Mouse (Mus musculus) intestine, postnatal 0 days (tissue): ENCODE measurements around the gene Olfr95. TPM values are rescaled to one million over a fixed set of nuclear protein-coding genes. Genes with fewer than 3 reads are reported as not detected.

Source experiments
- ATAC-seq: fragments of 200-750 bp; cut with Nextera tagmentation; 2 replicates; pipeline ENCODE4 v1.8.0; 2017; ENCODE audit warnings: mild to moderate bottlenecking, moderate TSS enrichment, moderate library complexity
- H3K27ac ChIP-seq: fragments of 300-500 bp; sonication (generic); 2 replicates; pipeline ENCODE4 v1.5.1; 2014; ENCODE audit warnings: mild to moderate bottlenecking, low read depth, low read length, moderate library complexity
- H3K27me3 ChIP-seq: fragments of 300-500 bp; sonication (generic); replicated peaks from 2 replicates; pipeline ENCODE4 v1.6.1; 2014; ENCODE audit warnings: low read length, mixed read lengths; ENCODE audit not compliant: control insufficient read depth, insufficient read depth
- H3K36me3 ChIP-seq: fragments of 300-500 bp; sonication (generic); 2 replicates; pipeline ENCODE4 v1.6.1; 2014; ENCODE audit warnings: mild to moderate bottlenecking, moderate library complexity; ENCODE audit not compliant: control insufficient read depth, insufficient read depth
- H3K4me1 ChIP-seq: fragments of 300-500 bp; sonication (generic); replicated peaks from 2 replicates; pipeline ENCODE4 v1.6.1; 2014; ENCODE audit warnings: antibody characterized with exemption, low read length, mixed read lengths; ENCODE audit not compliant: control insufficient read depth, insufficient read depth
- H3K4me2 ChIP-seq: fragments of 300-500 bp; sonication (generic); replicated peaks from 2 replicates; pipeline ENCODE4 v1.6.1; 2014; ENCODE audit warnings: low read depth, mild to moderate bottlenecking, moderate library complexity
- H3K4me3 ChIP-seq: fragments of 300-500 bp; sonication (generic); 2 replicates; pipeline ENCODE4 v1.5.1; 2014; ENCODE audit warnings: low read depth, low read length
- H3K9ac ChIP-seq: fragments of 300-500 bp; sonication (generic); 2 replicates; pipeline ENCODE4 v1.6.1; 2014; ENCODE audit warnings: mild to moderate bottlenecking, low read depth, low read length
- H3K9me3 ChIP-seq: fragments of 300-500 bp; sonication (generic); 2 replicates; pipeline ENCODE4 v1.6.1; 2016; ENCODE audit warnings: mixed run types; ENCODE audit not compliant: control insufficient read depth
- CTCF ChIP-seq: sonication (generic); IDR thresholded peaks from 2 replicates; pipeline ENCODE4 v1.5.1; 2016; ENCODE audit warnings: low read depth, mild to moderate bottlenecking, control low read depth, antibody characterized with exemption, moderate library complexity
- WGBS: fragments of 180-500 bp; shearing (Covaris S2); extraction: QIAGEN DNeasy Blood & Tissue Kit; methylation state at CpG from one replicate; pipeline ENCODE4 v1.1.7; 2014; 5-methylcytosine and 5-hydroxymethylcytosine counted together
- polyA plus RNA-seq: library from polyadenylated mRNA; unstranded; fragments of >200 nt; fragmentation: Nextera tagmentation; extraction: Ambion mirVana; gene quantifications from 2 replicates; pipeline ENCODE4 v1.2.1, GENCODE M21; 2015

Olfr95 gene
- polyA plus RNA-seq, 1 experiment from 2014 or later = not detected

DNA sequence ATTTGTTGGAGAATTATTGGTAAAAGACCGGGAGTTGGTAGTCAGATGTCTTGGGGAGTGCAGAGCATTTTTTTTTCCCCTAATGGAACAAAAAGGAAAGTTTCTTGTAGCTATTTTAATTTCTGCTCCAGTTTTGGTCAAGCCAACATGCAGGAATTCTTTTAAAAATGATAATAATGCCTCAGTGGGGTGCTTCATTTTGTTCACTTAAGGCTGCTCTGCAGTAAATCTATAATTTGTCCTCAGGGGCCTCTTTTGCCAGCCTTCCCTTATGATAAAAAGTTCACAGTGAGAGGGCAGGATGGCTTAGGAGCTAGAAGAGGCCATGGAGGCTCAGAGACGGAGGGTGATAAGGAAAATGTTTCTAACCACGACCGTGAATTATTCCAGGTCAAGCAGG is 6.9 kb upstream of the Olfr95 start, which contains the start of gene Olfr96:
TSS of gene Olfr96 (plus strand) at position 301 of the 400 bp plus-strand sequence.
- 49% methylated on average over 4 of the region's 4 CpGs for WGBS

GRCm38 (mm10) chr17:37218486-37218885 is 5.6 kb upstream of the Olfr95 start:
- H3K9me3 ChIP-seq = no peaks in the 10 kb centered on the region
- H3K4me3 ChIP-seq = no peak overlapping the region
- ATAC-seq = no peak
- no peaks in the 10 kb centered on the region for H3K4me1 ChIP-seq
- H3K9ac ChIP-seq = no peak overlapping the region
- H3K27ac ChIP-seq = no peak overlapping the region
- H3K27me3 ChIP-seq = no peaks in the 10 kb centered on the region
- H3K4me2 ChIP-seq = no peak overlapping the region
- H3K36me3 ChIP-seq = no peaks in the 10 kb centered on the region
- 71% methylated on average over 3 of the region's 3 CpGs for WGBS
- TF ChIP-seq CTCF = no peak

More for the DNA sequence above, 6.9 kb upstream of the Olfr95 start, which contains the start of gene Olfr96:
- Histone ChIP-seq H3K27me3 (no peaks in the 10 kb centered on the region), H3K9ac (no peak within 1 kb of the TSS), H3K36me3 (no peaks in the 10 kb centered on the region), H3K4me3 (no peak within 1 kb of the TSS), H3K4me1 (no peaks in the 10 kb centered on the region), H3K9me3 (no peaks in the 10 kb centered on the region), H3K27ac (no peak within 1 kb of the TSS), H3K4me2 (no peak within 1 kb of the TSS)
- TF ChIP-seq CTCF = no peak
- no peak for ATAC-seq

DNA sequence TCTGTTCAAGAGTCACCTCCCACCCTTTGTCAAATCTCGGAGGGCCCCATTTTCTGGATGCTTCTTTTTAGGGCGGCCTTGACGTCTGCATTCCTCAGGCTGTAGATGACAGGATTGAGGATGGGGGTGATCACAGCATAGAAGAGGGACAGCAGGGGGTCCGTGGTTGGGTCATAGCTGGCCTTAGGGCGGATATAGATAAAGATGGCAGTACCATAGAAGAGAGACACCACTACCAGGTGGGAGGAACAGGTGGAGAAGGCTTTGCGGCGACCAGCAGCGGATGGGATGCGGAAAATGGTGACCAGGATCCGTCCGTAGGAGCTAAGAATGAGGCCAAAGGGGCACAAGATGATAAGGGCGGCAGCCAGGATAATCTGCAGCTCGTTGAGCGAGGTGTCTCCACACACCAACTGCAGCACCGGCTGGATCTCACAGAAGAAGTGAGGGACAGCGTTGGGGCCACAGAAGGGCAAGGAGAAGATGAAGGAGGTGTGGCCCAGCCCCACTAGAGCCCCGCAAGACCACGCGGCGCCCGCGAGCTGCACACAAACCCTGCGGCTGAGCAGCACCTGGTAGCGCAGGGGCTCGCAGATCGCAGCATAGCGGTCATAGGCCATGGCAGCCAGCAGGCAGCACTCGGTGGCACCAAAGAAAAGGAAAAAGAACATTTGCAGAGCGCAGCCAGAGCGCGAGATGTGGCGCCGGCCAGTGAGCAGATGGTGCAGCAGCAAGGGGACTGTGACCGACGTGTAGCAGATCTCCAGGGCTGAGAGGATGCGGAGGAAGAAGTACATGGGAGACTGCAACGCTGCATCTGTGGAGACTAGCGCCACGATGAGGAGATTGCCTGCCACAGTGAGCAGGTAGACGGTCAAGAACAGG is 1.8 kb downstream of the Olfr95 start:
- Histone ChIP-seq H3K4me1 (no peaks in the 10 kb centered on the region), H3K9me3 (no peaks in the 10 kb centered on the region), H3K27ac (no peak overlapping the region), H3K27me3 (peaks cover 12% of the 10 kb centered on the region; the same call in 1 of the 2 replicates), H3K36me3 (no peaks in the 10 kb centered on the region), H3K9ac (no peak overlapping the region), H3K4me2 (peak overlapping the region; percentile 46), H3K4me3 (peak overlapping the region; percentile 14; the same call in 1 of the 2 replicates)
- TF ChIP-seq CTCF = no peak
- WGBS = 14% methylated on average over 40 of the region's 40 CpGs
- no peak for ATAC-seq

DNA sequence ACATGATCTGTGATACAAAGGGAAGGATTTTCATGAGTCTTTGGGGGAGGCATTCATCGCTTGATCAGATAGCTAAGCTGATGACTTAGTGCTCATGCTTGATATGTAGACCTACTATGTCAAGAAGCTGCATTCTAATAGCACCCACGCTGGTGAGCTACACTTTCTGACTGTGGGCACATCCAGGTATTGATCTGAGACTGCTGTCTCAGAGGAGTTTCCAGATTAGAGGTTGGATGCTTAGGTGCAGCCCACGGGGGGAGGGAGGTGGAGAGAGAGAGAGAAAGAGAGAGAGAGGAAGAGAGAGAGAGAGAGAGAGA is 9.0 kb downstream of the Olfr95 start:
- no peak for TF ChIP-seq CTCF
- H3K27me3 ChIP-seq = no peaks in the 10 kb centered on the region
- 33% methylated on average over 3 of the region's 3 CpGs for WGBS

GRCm38 (mm10) chr17:37203206-37203916 is 9.6 kb downstream of the Olfr95 start:
- peak; percentile 100 for TF ChIP-seq CTCF
- Histone ChIP-seq H3K27me3 (no peaks in the 10 kb centered on the region), H3K4me2 (no peak overlapping the region), H3K36me3 (no peaks in the 10 kb centered on the region), H3K4me1 (no peaks in the 10 kb centered on the region), H3K4me3 (no peak overlapping the region), H3K9me3 (no peaks in the 10 kb centered on the region), H3K27ac (no peak overlapping the region), H3K9ac (no peak overlapping the region)
- 1% methylated on average over 4 of the region's 4 CpGs for WGBS
- no peak for ATAC-seq

More for the DNA sequence above, 9.0 kb downstream of the Olfr95 start:
- Histone ChIP-seq H3K9me3 (no peaks in the 10 kb centered on the region), H3K4me3 (no peak overlapping the region), H3K27ac (no peak overlapping the region), H3K4me2 (no peak overlapping the region), H3K9ac (no peak overlapping the region), H3K4me1 (no peaks in the 10 kb centered on the region), H3K36me3 (no peaks in the 10 kb centered on the region)
- no peak for ATAC-seq

DNA sequence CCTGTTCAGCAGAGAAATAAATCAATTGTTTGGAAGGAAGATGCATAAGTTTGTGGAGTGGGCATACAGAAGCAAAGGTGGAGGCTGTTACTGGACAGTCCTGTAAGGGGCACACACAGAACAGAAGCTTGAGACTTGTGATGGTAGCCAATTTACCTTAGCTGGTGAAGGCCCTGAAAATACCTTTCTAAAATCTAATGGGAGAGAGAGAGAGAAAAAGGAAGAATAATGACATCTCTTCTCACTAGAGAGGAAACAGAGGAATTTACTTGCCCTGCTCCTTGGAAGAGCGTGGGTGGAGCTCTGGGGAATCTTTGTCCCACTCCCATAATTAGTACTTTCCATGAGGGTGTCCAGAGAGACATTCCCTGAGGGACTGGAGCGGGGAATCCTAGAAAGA is 12.0 kb downstream of the Olfr95 start, which contains the start of gene Olfr94:
TSS of gene Olfr94 (minus strand) at position 101 of the 400 bp plus-strand sequence.
- H3K27me3 ChIP-seq = peaks cover 22% of the 10 kb centered on the region
- no peak within 1 kb of the TSS for H3K9ac ChIP-seq
- H3K27ac ChIP-seq = no peak within 1 kb of the TSS
- TF ChIP-seq CTCF = no peak
- H3K4me2 ChIP-seq = no peak within 1 kb of the TSS
- ATAC-seq = no peak
- no peak within 1 kb of the TSS for H3K4me3 ChIP-seq
- no peaks in the 10 kb centered on the region for H3K36me3 ChIP-seq
- H3K4me1 ChIP-seq = no peaks in the 10 kb centered on the region
- no peaks in the 10 kb centered on the region for H3K9me3 ChIP-seq
- WGBS = 76% methylated on average over 2 of the region's 2 CpGs
